Mouse (Mus musculus): ENCODE measurements around the gene Pdgfra. TPM values are rescaled to one million over a fixed set of nuclear protein-coding genes. Genes with fewer than 3 reads are reported as not detected.
A peak's percentile ranks its signal among the peaks of the same experiment; 100 is the strongest.

The Pdgfra gene
- total RNA-seq, 4 experiments from 2014 or later, result 36.1 to 41.1 (median 40.3) TPM

GRCm38 (mm10) chr5:75155281-75155680 lies 3.2 kb downstream of the Pdgfra start:
- no peak for DNase-seq (ENCODE audit: low spot score in 2 of 2)

GRCm38 (mm10) chr5:75155741-75156553 lies 3.9 kb downstream of the Pdgfra start:
- peak in 1 of 2 experiments; percentile 67 for DNase-seq (ENCODE audit: low spot score in 2 of 2)

GRCm38 (mm10) chr5:75156554-75157036 lies 4.5 kb downstream of the Pdgfra start:
- DNase-seq (ENCODE audit: low spot score in 2 of 2), result peak in 1 of 2 experiments; percentile 23

- DNase-seq (ENCODE audit: low spot score in 2 of 2), result no peak
Observed at GRCm38 (mm10) chr5:75157038-75157437, 4.9 kb downstream of the Pdgfra start.

GRCm38 (mm10) chr5:75160530-75161170 lies 8.6 kb downstream of the Pdgfra start:
- DNase-seq (ENCODE audit: low spot score in 2 of 2), result no peak

GRCm38 (mm10) chr5:75161586-75161985 lies 9.5 kb downstream of the Pdgfra start:
- DNase-seq (ENCODE audit: low spot score in 2 of 2), result no peak

- no peak for DNase-seq (ENCODE audit: low spot score in 2 of 2)
Observed at GRCm38 (mm10) chr5:75163289-75163951, 11.3 kb downstream of the Pdgfra start.

GRCm38 (mm10) chr5:75164688-75165087 lies 12.6 kb downstream of the Pdgfra start:
- no peak for DNase-seq (ENCODE audit: low spot score in 2 of 2)

- no peak for DNase-seq (ENCODE audit: low spot score in 2 of 2)
Observed at GRCm38 (mm10) chr5:75169837-75170236, 17.7 kb downstream of the Pdgfra start.

- DNase-seq (ENCODE audit: low spot score in 2 of 2), result no peak
Observed at GRCm38 (mm10) chr5:75171859-75172258, 19.8 kb downstream of the Pdgfra start.

GRCm38 (mm10) chr5:75179249-75179648 lies 27.2 kb downstream of the Pdgfra start:
- DNase-seq (ENCODE audit: low spot score in 2 of 2), result no peak

- no peak for DNase-seq (ENCODE audit: low spot score in 2 of 2)
Observed at GRCm38 (mm10) chr5:75179726-75180290, 27.7 kb downstream of the Pdgfra start.

- no peak for DNase-seq (ENCODE audit: low spot score in 2 of 2)
Observed at GRCm38 (mm10) chr5:75183653-75184052, 31.6 kb downstream of the Pdgfra start.

- no peak for DNase-seq (ENCODE audit: low spot score in 2 of 2)
Observed at GRCm38 (mm10) chr5:75184112-75184511, 32.0 kb downstream of the Pdgfra start.

GRCm38 (mm10) chr5:75184693-75185235 lies 32.7 kb downstream of the Pdgfra start:
- no peak for DNase-seq (ENCODE audit: low spot score in 2 of 2)

GRCm38 (mm10) chr5:75185584-75185983 lies 33.5 kb downstream of the Pdgfra start:
- no peak for DNase-seq (ENCODE audit: low spot score in 2 of 2)

- no peak for DNase-seq (ENCODE audit: low spot score in 2 of 2)
Observed at GRCm38 (mm10) chr5:75189319-75189987, 37.4 kb downstream of the Pdgfra start.

- DNase-seq (ENCODE audit: low spot score in 2 of 2), result no peak
Observed at GRCm38 (mm10) chr5:75193107-75193506, 41.0 kb downstream of the Pdgfra start.

- DNase-seq (ENCODE audit: low spot score in 2 of 2), result no peak
Observed at GRCm38 (mm10) chr5:75198413-75198812, 46.3 kb downstream of the Pdgfra start.

- DNase-seq (ENCODE audit: low spot score in 2 of 2), result no peak
Observed at GRCm38 (mm10) chr5:75199698-75200365, 47.7 kb downstream of the Pdgfra start.
